ENCODE assay signal across 14 mouse cellular contexts in the genomic region with DNA sequence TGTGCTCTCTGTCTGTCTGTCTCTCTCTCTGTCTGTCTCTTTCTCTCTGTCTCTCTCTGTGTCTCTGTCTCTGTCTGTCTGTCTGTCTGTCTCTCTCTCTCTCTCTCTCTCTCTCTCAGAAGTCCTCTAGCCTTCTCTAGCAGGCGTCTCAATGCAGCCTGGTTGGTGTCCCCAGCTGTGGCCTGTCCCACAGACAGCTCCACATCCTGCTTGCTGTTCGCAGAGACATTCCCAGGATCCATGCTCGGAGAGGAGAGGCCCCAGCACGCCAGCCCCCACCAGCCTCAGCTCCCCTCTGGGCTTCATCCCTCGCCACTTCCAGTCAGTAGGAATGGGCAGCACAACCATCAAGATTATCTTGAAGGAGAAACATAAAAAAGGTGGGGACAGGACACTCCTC. TPM values are rescaled to one million over a fixed set of nuclear protein-coding genes. Genes with fewer than 3 reads are reported as not detected.
"Had no signal": no experiment of that assay in that cellular context is flagged by ENCODE, and none has a peak within 500 bp of the region (broad histone marks: within the 10 kb centered on the region; RNA-seq: fewer than 3 reads in every experiment).

No protein-coding gene starts in this region.

- H3K4me1 ChIP-seq: hindbrain, embryonic 15.5 days; limb, embryonic 13.5 days; lung, embryonic 15.5 days; midbrain, embryonic 13.5 days; neural tube, embryonic 15.5 days had no signal

- ATAC-seq: midbrain, embryonic 13.5 days had no signal

- H3K4me2 ChIP-seq: hindbrain, embryonic 15.5 days; limb, embryonic 13.5 days; lung, embryonic 15.5 days; midbrain, embryonic 13.5 days; neural tube, embryonic 15.5 days had no signal

- H3K9me3 ChIP-seq: hindbrain, embryonic 15.5 days; limb, embryonic 13.5 days; lung, embryonic 15.5 days; midbrain, embryonic 13.5 days; neural tube, embryonic 15.5 days had no signal

- H3K27ac ChIP-seq: hindbrain, embryonic 15.5 days; limb, embryonic 13.5 days; liver, embryonic 14.5 days; lung, embryonic 15.5 days; midbrain, embryonic 13.5 days; neural tube, embryonic 15.5 days had no signal

- DNase-seq: kidney, adult 18-20 months; left cerebral cortex, postnatal 4 days; right cerebral cortex, adult 18-20 months; right cerebral cortex, postnatal 25 days; thymus, postnatal 36 days had no signal

- H3K9ac ChIP-seq: hindbrain, embryonic 15.5 days; limb, embryonic 13.5 days; liver, embryonic 14.5 days; lung, embryonic 15.5 days; midbrain, embryonic 13.5 days; neural tube, embryonic 15.5 days had no signal

- H3K4me3 ChIP-seq: hindbrain, embryonic 15.5 days; limb, embryonic 13.5 days; lung, embryonic 15.5 days; midbrain, embryonic 13.5 days; myocyte; neural tube, embryonic 15.5 days had no signal

- H3K27me3 ChIP-seq: hindbrain, embryonic 15.5 days; limb, embryonic 13.5 days; lung, embryonic 15.5 days; midbrain, embryonic 13.5 days; neural tube, embryonic 15.5 days had no signal

- H3K36me3 ChIP-seq: hindbrain, embryonic 15.5 days; limb, embryonic 13.5 days; lung, embryonic 15.5 days; midbrain, embryonic 13.5 days; neural tube, embryonic 15.5 days had no signal

RNA-seq across cellular contexts. Expression of gene Chrdl2, which starts 21.4 kb away (rescaled TPM):
- polyA plus RNA-seq: hindbrain, embryonic 11.5 days; lung, embryonic 15.5 days; midbrain, embryonic 13.5 days; myocyte; thymus, postnatal 0 days had no signal
